Mouse (Mus musculus): ENCODE results near the gene Nek6. TPM values are rescaled to one million over a fixed set of nuclear protein-coding genes. Genes with fewer than 3 reads are reported as not detected.

Nek6 gene
- total and polyA plus RNA-seq, 3 experiments = 3.7 to 5.4 TPM; not detected in 1

DNA sequence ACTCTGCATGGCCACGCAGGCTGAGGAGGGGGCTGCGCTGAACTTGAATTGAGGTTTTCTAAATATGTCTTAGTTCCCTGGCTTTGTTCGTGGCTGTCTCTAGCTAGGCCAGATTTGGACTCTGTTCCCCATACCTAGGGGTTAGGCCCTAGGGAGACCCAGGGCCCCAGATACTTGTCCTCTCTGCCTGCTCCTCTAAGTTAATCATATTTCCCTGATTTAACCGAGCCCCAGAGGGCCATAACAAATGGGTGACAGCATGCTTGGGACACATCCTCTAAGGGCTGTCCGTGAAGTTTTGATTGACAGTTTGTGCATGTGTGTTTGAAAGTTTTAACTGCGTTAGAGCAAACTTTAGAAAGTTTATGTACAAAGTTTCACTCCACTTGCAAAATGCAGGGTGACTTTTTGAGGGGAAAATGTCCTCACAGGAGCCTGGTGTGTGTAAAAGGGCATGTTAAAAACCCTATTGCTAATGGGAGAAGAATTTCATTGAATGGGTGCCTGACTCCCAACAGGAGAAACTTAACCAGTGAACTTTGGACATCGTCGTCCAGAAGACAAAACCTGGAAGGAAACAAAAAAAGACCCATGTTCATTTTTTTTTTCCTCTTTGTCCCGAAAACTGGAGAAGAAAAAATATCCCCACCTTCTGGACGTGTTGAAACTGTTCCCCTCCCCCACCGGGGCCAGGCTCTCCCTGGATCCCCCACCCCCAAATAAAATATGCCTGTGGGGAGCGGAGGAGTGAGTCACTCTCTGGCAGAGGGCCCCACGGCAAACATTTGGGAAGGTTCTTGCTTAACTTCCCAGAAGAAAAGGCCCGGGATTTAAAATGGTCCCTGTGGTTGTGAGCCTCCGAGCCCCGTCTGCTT lies 1.1 kb downstream of the Nek6 start:
- Histone ChIP-seq H3K9ac (ENCODE audit: control insufficient read depth, low read depth, low read length, poor library complexity, severe bottlenecking) (peak overlapping the region; percentile 72), H3K27me3 (ENCODE audit: control insufficient read depth in 1 of 2, insufficient read depth in 2 of 2, low read length in 2 of 2) (no peaks in the 10 kb centered on the region), H3K4me3 (ENCODE audit: control insufficient read depth in 1 of 2, insufficient read depth in 1 of 2, low read depth in 2 of 2, low read length in 2 of 2) (peak overlapping the region; percentile 76 to 93), H3K36me3 (ENCODE audit: control insufficient read depth in 1 of 2, insufficient read depth in 2 of 2, low read length in 2 of 2) (no peaks in the 10 kb centered on the region), H3K79me2 (ENCODE audit: control insufficient read depth, insufficient read depth, low read length, poor library complexity) (no peaks in the 10 kb centered on the region), H3K4me1 (ENCODE audit: control insufficient read depth in 1 of 2, insufficient read depth in 2 of 2, low read length in 2 of 2) (no peaks in the 10 kb centered on the region), H3K9me3 (replicated peaks; ENCODE audit: insufficient read depth, low read length) (no peaks in the 10 kb centered on the region), H3K27ac (ENCODE audit: control insufficient read depth, low read depth, low read length) (no peak overlapping the region)
- no peak for TF ChIP-seq ZNF384 (IDR thresholded peaks at IDR 0.05; ENCODE audit: low read depth, low read length)
- TF ChIP-seq ZMIZ1 (IDR thresholded peaks at IDR 0.05; ENCODE audit: low read depth, low read length) = no peak
- no peak for TF ChIP-seq USF1 (IDR thresholded peaks at IDR 0.05; ENCODE audit: low read depth, low read length)
- no peak for TF ChIP-seq CHD2 (IDR thresholded peaks at IDR 0.05; ENCODE audit: low read length)
- no peak for TF ChIP-seq TCF12 (IDR thresholded peaks at IDR 0.05; ENCODE audit: low read depth, low read length)
- TF ChIP-seq SMC3 (IDR thresholded peaks at IDR 0.05; ENCODE audit: low read depth, low read length) = no peak
- no peak for TF ChIP-seq CTCF (IDR thresholded peaks at IDR 0.05 in 2 of 3, conservative IDR thresholded peaks at IDR 0.05 in 1 of 3; ENCODE audit: control insufficient read depth in 1 of 3, insufficient read depth in 1 of 3, low read depth in 2 of 3, low read length in 3 of 3, poor library complexity in 1 of 3, severe bottlenecking in 1 of 3)
- no peak for TF ChIP-seq JUND (IDR thresholded peaks at IDR 0.05; ENCODE audit: low read depth, low read length)
- TF ChIP-seq NELFE (IDR thresholded peaks at IDR 0.05; ENCODE audit: low read depth, low read length) = no peak
- no peak for TF ChIP-seq HCFC1 (IDR thresholded peaks at IDR 0.05; ENCODE audit: low read depth, low read length)
- TF ChIP-seq NRF1 (IDR thresholded peaks at IDR 0.05; ENCODE audit: insufficient read depth, low read depth, low read length, poor library complexity, severe bottlenecking) = no peak
- no peak for TF ChIP-seq ZC3H11A (IDR thresholded peaks at IDR 0.05; ENCODE audit: low read depth, low read length)
- no peak for TF ChIP-seq USF2 (IDR thresholded peaks at IDR 0.05; ENCODE audit: borderline replicate concordance in 1 of 2, insufficient read depth in 1 of 2, low read depth in 1 of 2, low read length in 2 of 2)
- TF ChIP-seq GABPA (IDR thresholded peaks at IDR 0.05; ENCODE audit: low read depth, low read length) = no peak
- TF ChIP-seq BHLHE40 (IDR thresholded peaks at IDR 0.05; ENCODE audit: borderline replicate concordance, low read depth, low read length) = no peak
- peak; percentile 23 for DNase-seq (ENCODE audit: low read depth, low spot score)

DNA sequence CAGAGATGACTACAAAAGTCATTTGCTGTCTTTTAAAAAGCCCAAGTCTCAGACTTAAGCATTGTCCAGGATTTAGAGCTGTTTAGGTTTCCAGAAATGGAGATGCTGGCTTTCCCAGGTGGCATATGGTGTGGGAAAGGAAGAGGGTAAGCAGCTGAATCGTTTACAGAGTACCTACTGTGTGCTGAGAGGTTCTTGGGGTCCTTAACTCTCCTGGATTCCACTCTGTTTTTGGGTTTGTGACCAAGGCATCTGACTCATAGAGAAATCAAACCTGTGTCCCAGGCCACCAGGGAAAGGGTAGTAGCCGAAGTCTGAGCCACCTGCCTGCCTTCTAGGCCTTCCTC lies 1.7 kb downstream of the Nek6 start:
- Histone ChIP-seq H3K27me3 (ENCODE audit: control insufficient read depth in 1 of 2, insufficient read depth in 2 of 2, low read length in 2 of 2) (no peaks in the 10 kb centered on the region), H3K27ac (ENCODE audit: control insufficient read depth, low read depth, low read length) (no peak overlapping the region)

More for the DNA sequence above, 1.7 kb downstream of the Nek6 start:
- Histone ChIP-seq H3K36me3 (ENCODE audit: control insufficient read depth in 1 of 2, insufficient read depth in 2 of 2, low read length in 2 of 2) (no peaks in the 10 kb centered on the region), H3K4me3 (ENCODE audit: control insufficient read depth in 1 of 2, insufficient read depth in 1 of 2, low read depth in 2 of 2, low read length in 2 of 2) (no peak overlapping the region), H3K79me2 (ENCODE audit: control insufficient read depth, insufficient read depth, low read length, poor library complexity) (no peaks in the 10 kb centered on the region), H3K4me1 (ENCODE audit: control insufficient read depth in 1 of 2, insufficient read depth in 2 of 2, low read length in 2 of 2) (no peaks in the 10 kb centered on the region), H3K9me3 (replicated peaks; ENCODE audit: insufficient read depth, low read length) (no peaks in the 10 kb centered on the region), H3K9ac (ENCODE audit: control insufficient read depth, low read depth, low read length, poor library complexity, severe bottlenecking) (no peak overlapping the region)
- no peak for DNase-seq (ENCODE audit: low read depth, low spot score)
- TF ChIP-seq ZKSCAN1 (IDR thresholded peaks at IDR 0.05; ENCODE audit: low read depth, low read length) (0 out of 2 replicates have a peak, but pooled peaks have one; percentile 55), USF2 (IDR thresholded peaks at IDR 0.05; ENCODE audit: borderline replicate concordance in 1 of 2, insufficient read depth in 1 of 2, low read depth in 1 of 2, low read length in 2 of 2) (no peak)

All from MEL (cell line).